Mouse (Mus musculus) liver, embryonic 11.5 days (tissue): ENCODE measurements around the gene Shc1. TPM values are rescaled to one million over a fixed set of nuclear protein-coding genes. Genes with fewer than 3 reads are reported as not detected.
"Not testable (repeated sequence)": the region's sequence is repeated elsewhere in the genome, so short reads cannot be mapped to it uniquely, and the experiment has no call there.

Experiments
- ATAC-seq: fragments of 200-750 bp; cut with Nextera tagmentation; replicated peaks from 2 replicates; pipeline ENCODE4 v1.8.0; 2017; ENCODE audit warnings: moderate number of reproducible peaks, mild to moderate bottlenecking, moderate TSS enrichment, moderate library complexity; ENCODE audit not compliant: low FRiP score
- DNase-seq: peaks from one replicate; pipeline ENCODE4 v3.0.0-alpha.2; 2017; ENCODE audit warnings: low spot score
- H3K27ac ChIP-seq: fragments of 300-500 bp; sonication (generic); 2 replicates; pipeline ENCODE4 v1.5.1; 2014; ENCODE audit warnings: mild to moderate bottlenecking, low read depth, low read length, control low read depth
- H3K27me3 ChIP-seq: fragments of 300-500 bp; sonication (generic); replicated peaks from 2 replicates; pipeline ENCODE4 v1.6.1; 2014; ENCODE audit warnings: low read length, mixed read lengths; ENCODE audit not compliant: control insufficient read depth, insufficient read depth
- H3K36me3 ChIP-seq: fragments of 300-500 bp; sonication (generic); 2 replicates; pipeline ENCODE4 v1.6.1; 2014; ENCODE audit warnings: mild to moderate bottlenecking, low read length, moderate library complexity, mixed read lengths; ENCODE audit not compliant: control insufficient read depth, insufficient read depth
- H3K4me1 ChIP-seq: fragments of 300-500 bp; sonication (generic); replicated peaks from 2 replicates; pipeline ENCODE4 v1.6.1; 2014; ENCODE audit warnings: low read length, mixed read lengths; ENCODE audit not compliant: control insufficient read depth, insufficient read depth
- H3K4me2 ChIP-seq: fragments of 300-500 bp; sonication (generic); 2 replicates; pipeline ENCODE4 v1.6.1; 2014; ENCODE audit warnings: mild to moderate bottlenecking, control low read depth, moderate library complexity
- H3K4me3 ChIP-seq: fragments of 300-500 bp; sonication (generic); 2 replicates; pipeline ENCODE4 v1.5.1; 2014; ENCODE audit warnings: low read depth, low read length, control low read depth
- H3K9ac ChIP-seq: fragments of 300-500 bp; sonication (generic); 2 replicates; pipeline ENCODE4 v1.6.1; 2014; ENCODE audit warnings: low read depth, low read length, control low read depth
- H3K9me3 ChIP-seq: fragments of 300-500 bp; sonication (generic); 2 replicates; pipeline ENCODE4 v1.6.1; 2016; ENCODE audit warnings: low read length, inconsistent platforms, mixed read lengths; ENCODE audit not compliant: control insufficient read depth
- WGBS: fragments of 180-500 bp; shearing (Covaris S2); extraction: QIAGEN DNeasy Blood & Tissue Kit; methylation state at CpG from one replicate; pipeline ENCODE4 v1.1.7; 2014; 5-methylcytosine and 5-hydroxymethylcytosine counted together
- polyA plus RNA-seq: library from polyadenylated mRNA; unstranded; fragments of >200 nt; fragmentation: Nextera tagmentation; extraction: Ambion mirVana; gene quantifications from 2 replicates; pipeline ENCODE4 v1.2.1, GENCODE M21; 2014

Shc1 gene
- polyA plus RNA-seq, 1 experiment from 2014 or later: 75.6 TPM

GRCm38 (mm10) chr3:89429021-89429420 is 10.8 kb downstream of the Shc1 start:
- ATAC-seq, DNase-seq, H3K9me3 ChIP-seq, H3K4me3 ChIP-seq, H3K27me3 ChIP-seq, H3K27ac ChIP-seq, H3K9ac ChIP-seq, H3K4me2 ChIP-seq: not testable (repeated sequence)
- H3K36me3 ChIP-seq: peaks cover 29% of the 10 kb centered on the region
- H3K4me1 ChIP-seq: peaks cover 33% of the 10 kb centered on the region
- 91% methylated on average over 7 of the region's 7 CpGs for WGBS

- Histone ChIP-seq H3K4me1 (peaks cover 22% of the 10 kb centered on the region), H3K4me2 (peak within 1 kb of the TSS; percentile 78), H3K4me3 (peak within 1 kb of the TSS; percentile 100), H3K27me3 (no peaks in the 10 kb centered on the region), H3K27ac (peak within 1 kb of the TSS; percentile 90), H3K9me3 (no peaks in the 10 kb centered on the region), H3K9ac (peak within 1 kb of the TSS; percentile 92), H3K36me3 (peaks cover 31% of the 10 kb centered on the region)
- peak; percentile 93 for DNase-seq
- peak; percentile 97 for ATAC-seq
- WGBS: 1% methylated on average over 64 of the region's 68 CpGs
Measured at GRCm38 (mm10) chr3:89430171-89431159, 12.2 kb downstream of the Shc1 start, which contains the start of gene Pygo2. Gene Pygo2, plus strand, starts transcription at chr3:89430214.

- 93% methylated on average over 7 of the region's 8 CpGs for WGBS
- H3K27me3 ChIP-seq: no peaks in the 10 kb centered on the region
- DNase-seq (no peak), ATAC-seq (no peak)
- no peak overlapping the region for H3K9ac ChIP-seq
- no peaks in the 10 kb centered on the region for H3K9me3 ChIP-seq
- H3K4me2 ChIP-seq: no peak overlapping the region
- H3K27ac ChIP-seq: no peak overlapping the region
- H3K36me3 ChIP-seq: peaks cover 24% of the 10 kb centered on the region
- peaks cover 20% of the 10 kb centered on the region for H3K4me1 ChIP-seq
- no peak overlapping the region for H3K4me3 ChIP-seq
Measured at GRCm38 (mm10) chr3:89432606-89433005, 14.4 kb downstream of the Shc1 start.

- Histone ChIP-seq H3K4me2 (no peak overlapping the region), H3K9ac (no peak overlapping the region), H3K36me3 (peaks cover 20% of the 10 kb centered on the region), H3K27me3 (no peaks in the 10 kb centered on the region), H3K4me1 (peaks cover 20% of the 10 kb centered on the region), H3K4me3 (no peak overlapping the region), H3K27ac (no peak overlapping the region), H3K9me3 (no peaks in the 10 kb centered on the region)
- DNase-seq (no peak), ATAC-seq (no peak)
- WGBS: 82% methylated on average over 11 of the region's 11 CpGs
Measured at GRCm38 (mm10) chr3:89434532-89434931, 16.3 kb downstream of the Shc1 start.

- 91% methylated on average over 7 of the region's 7 CpGs for WGBS
Measured at GRCm38 (mm10) chr3:89435041-89435440, 16.8 kb downstream of the Shc1 start.

GRCm38 (mm10) chr3:89436176-89437113 is 18.2 kb downstream of the Shc1 start, which contains the start of gene Pbxip1:
Gene Pbxip1, plus strand, starts transcription at chr3:89436706.
- peak within 1 kb of the TSS; percentile 75 for H3K4me2 ChIP-seq
- H3K9me3 ChIP-seq: no peaks in the 10 kb centered on the region
- H3K36me3 ChIP-seq: peaks cover 20% of the 10 kb centered on the region
- 3% methylated on average over 16 of the region's 16 CpGs for WGBS
- peaks cover 11% of the 10 kb centered on the region for H3K4me1 ChIP-seq
- H3K27me3 ChIP-seq: no peaks in the 10 kb centered on the region
- peak within 1 kb of the TSS; percentile 54 for H3K4me3 ChIP-seq
- DNase-seq: peak; percentile 66
- H3K27ac ChIP-seq: peak within 1 kb of the TSS; percentile 33; the same call in 1 of the 2 replicates
- ATAC-seq: peak; percentile 83
- peak within 1 kb of the TSS; percentile 60 for H3K9ac ChIP-seq

More at GRCm38 (mm10) chr3:89435041-89435440, 16.8 kb downstream of the Shc1 start:
- H3K9me3 ChIP-seq: no peaks in the 10 kb centered on the region
- ATAC-seq (no peak), DNase-seq (no peak)
- H3K9ac ChIP-seq: no peak overlapping the region
- H3K36me3 ChIP-seq: peaks cover 20% of the 10 kb centered on the region
- H3K4me2 ChIP-seq: no peak overlapping the region
- no peak overlapping the region for H3K4me3 ChIP-seq
- H3K4me1 ChIP-seq: peaks cover 20% of the 10 kb centered on the region
- no peaks in the 10 kb centered on the region for H3K27me3 ChIP-seq
- H3K27ac ChIP-seq: no peak overlapping the region

GRCm38 (mm10) chr3:89437269-89437668 is 19.0 kb downstream of the Shc1 start:
- 22% methylated on average over 5 of the region's 5 CpGs for WGBS
- ATAC-seq (no peak), DNase-seq (no peak)
- no peaks in the 10 kb centered on the region for H3K27me3 ChIP-seq
- H3K4me1 ChIP-seq: peaks cover 8% of the 10 kb centered on the region
- no peaks in the 10 kb centered on the region for H3K9me3 ChIP-seq
- H3K36me3 ChIP-seq: peaks cover 17% of the 10 kb centered on the region
- peak overlapping the region; percentile 54 for H3K4me3 ChIP-seq
- peak overlapping the region; percentile 33; the same call in 1 of the 2 replicates for H3K27ac ChIP-seq
- H3K9ac ChIP-seq: peak overlapping the region; percentile 60
- peak overlapping the region; percentile 75 for H3K4me2 ChIP-seq

- ATAC-seq (no peak), DNase-seq (no peak)
- Histone ChIP-seq H3K27me3 (no peaks in the 10 kb centered on the region), H3K9me3 (no peaks in the 10 kb centered on the region), H3K36me3 (no peaks in the 10 kb centered on the region), H3K4me1 (peaks cover 8% of the 10 kb centered on the region), H3K4me3 (no peak overlapping the region), H3K27ac (no peak overlapping the region), H3K9ac (no peak overlapping the region), H3K4me2 (no peak overlapping the region)
- 90% methylated on average over 2 of the region's 2 CpGs for WGBS
Measured at GRCm38 (mm10) chr3:89440691-89441090, 22.4 kb downstream of the Shc1 start.
